Mouse (Mus musculus) CH12.LX (cell line): ENCODE measurements around the gene St6galnac4.

Experiments
- CHD1 ChIP-seq: IDR thresholded peaks from 2 replicates; pipeline ENCODE4 v1.6.1; 2012; ENCODE audit warnings: low read depth, low read length, improper control_type of control experiment, inconsistent platforms
- CTCF ChIP-seq, 2 experiments: IDR thresholded peaks in 1 of 2; conservative IDR thresholded peaks in 1 of 2; 2 replicates each; pipeline ENCODE4 v1.5.1; 2011 to 2012; ENCODE audit warnings: low read depth in 2 of 2, low read length in 2 of 2, improper control_type of control experiment in 1 of 2, inconsistent platforms in 1 of 2, mild to moderate bottlenecking in 1 of 2, moderate library complexity in 1 of 2
- GABPA ChIP-seq: IDR thresholded peaks from 2 replicates; pipeline ENCODE4 v1.6.1; 2012; ENCODE audit warnings: low read depth, low read length, improper control_type of control experiment, inconsistent platforms; ENCODE audit not compliant: insufficient replicate concordance
- HCFC1 ChIP-seq: IDR thresholded peaks from 2 replicates; pipeline ENCODE4 v1.6.1; 2012; ENCODE audit warnings: low read depth, mild to moderate bottlenecking, inconsistent platforms, low read length, improper control_type of control experiment
- MAX ChIP-seq: IDR thresholded peaks from 2 replicates; pipeline ENCODE4 v1.6.1; 2011; ENCODE audit warnings: low read length, improper control_type of control experiment
- POLR2A ChIP-seq: IDR thresholded peaks from 2 replicates; pipeline ENCODE4 v1.6.1; 2011; ENCODE audit warnings: low read depth, mild to moderate bottlenecking, improper control_type of control experiment, low read length
- SMC3 ChIP-seq: IDR thresholded peaks from 2 replicates; pipeline ENCODE4 v1.6.1; 2011; ENCODE audit warnings: low read depth, low read length, improper control_type of control experiment
- UBTF ChIP-seq: IDR thresholded peaks from 2 replicates; pipeline ENCODE4 v1.6.1; 2012; ENCODE audit warnings: low read depth, mild to moderate bottlenecking, inconsistent platforms, low read length, improper control_type of control experiment, moderate library complexity
- USF2 ChIP-seq: conservative IDR thresholded peaks from 2 replicates; pipeline ENCODE4 v1.6.1; 2011; ENCODE audit warnings: low read depth, low read length, improper control_type of control experiment
- ZC3H11A ChIP-seq: IDR thresholded peaks from 2 replicates; pipeline ENCODE4 v1.6.1; 2012; ENCODE audit warnings: low read depth, mild to moderate bottlenecking, inconsistent platforms, low read length, improper control_type of control experiment
- ZKSCAN1 ChIP-seq: IDR thresholded peaks from 2 replicates; pipeline ENCODE4 v1.6.1; 2012; ENCODE audit warnings: low read depth, inconsistent platforms, low read length, improper control_type of control experiment, borderline replicate concordance
- ZMIZ1 ChIP-seq: IDR thresholded peaks from 2 replicates; pipeline ENCODE4 v1.6.1; 2012; ENCODE audit warnings: low read depth, mild to moderate bottlenecking, inconsistent platforms, low read length, improper control_type of control experiment

- TF ChIP-seq CTCF (conservative IDR thresholded peaks at IDR 0.05 in 1 of 2, IDR thresholded peaks at IDR 0.05 in 1 of 2; ENCODE audit: low read depth in 2 of 2, low read length in 2 of 2) (peak; percentile 75 to 98), ZC3H11A (peak; percentile 78), ZKSCAN1 (no peak), UBTF (no peak), POLR2A (no peak), ZMIZ1 (no peak), SMC3 (peak; percentile 96), GABPA (no peak), USF2 (no peak), MAX (no peak), CHD1 (no peak), HCFC1 (no peak)
These were observed 45.0 kb downstream of the St6galnac4 start for GRCm38 (mm10) chr2:32631737-32632394.
